Mouse (Mus musculus) ES-E14 (cell line): Measurements from ENCODE around the gene Trim2. TPM values are rescaled to one million over a fixed set of nuclear protein-coding genes. Genes with fewer than 3 reads are reported as not detected.

ENCODE experiments used
- DNase-seq: peaks from one replicate; pipeline ENCODE4 v3.0.0-alpha.2; 2013; ENCODE audit warnings: low read depth, low spot score
- H3K27ac ChIP-seq: 2 replicates; pipeline ENCODE4 v1.5.1; 2012; ENCODE audit warnings: low read depth, mild to moderate bottlenecking, low read length, moderate library complexity, mixed read lengths; ENCODE audit not compliant: poor library complexity, insufficient read depth, severe bottlenecking
- H3K36me3 ChIP-seq: 2 replicates; pipeline ENCODE4 v1.6.1; 2012; ENCODE audit warnings: mild to moderate bottlenecking, low read length, moderate library complexity, mixed read lengths; ENCODE audit not compliant: control insufficient read depth, poor library complexity, insufficient read depth, severe bottlenecking
- H3K4me1 ChIP-seq, 2 experiments: fragments of 150-350 bp in 1 of 2; sonication (generic) in 1 of 2; 2 replicates each; pipeline ENCODE4 v1.6.1; 2012; ENCODE audit warnings: low read length in 2 of 2, mild to moderate bottlenecking in 1 of 2, mixed read lengths in 1 of 2; ENCODE audit not compliant: control insufficient read depth in 2 of 2, insufficient read depth in 2 of 2, poor library complexity in 1 of 2
- H3K4me3 ChIP-seq, 2 experiments: fragments of 150-350 bp in 1 of 2; sonication (generic) in 1 of 2; 2 replicates each; pipeline ENCODE4 v1.5.1; 2012; ENCODE audit warnings: low read length in 2 of 2, low read depth in 1 of 2, mild to moderate bottlenecking in 1 of 2, mixed read lengths in 1 of 2; ENCODE audit not compliant: insufficient read depth in 1 of 2, poor library complexity in 1 of 2, severe bottlenecking in 1 of 2
- H3K9ac ChIP-seq: 2 replicates; pipeline ENCODE4 v1.6.1; 2012; ENCODE audit warnings: low read depth, mild to moderate bottlenecking, low read length, mixed read lengths; ENCODE audit not compliant: poor library complexity, insufficient read depth, severe bottlenecking
- H3K9me3 ChIP-seq: fragments of 150-350 bp; sonication (generic); 2 replicates; pipeline ENCODE4 v1.6.1; 2012; ENCODE audit warnings: low read depth, mild to moderate bottlenecking, low read length; ENCODE audit not compliant: control insufficient read depth, insufficient read depth
- CHD2 ChIP-seq: IDR thresholded peaks from 2 replicates; pipeline ENCODE4 v1.6.1; 2014; ENCODE audit warnings: mild to moderate bottlenecking, low read depth, low read length, inconsistent platforms
- HCFC1 ChIP-seq: IDR thresholded peaks from 2 replicates; pipeline ENCODE4 v1.6.1; 2012; ENCODE audit warnings: low read length, inconsistent platforms, borderline replicate concordance; ENCODE audit not compliant: insufficient read depth
- MAFK ChIP-seq: IDR thresholded peaks from 2 replicates; pipeline ENCODE4 v1.6.1; 2014; ENCODE audit warnings: mild to moderate bottlenecking, low read depth, low read length, inconsistent platforms; ENCODE audit not compliant: insufficient read depth
- ZC3H11A ChIP-seq: IDR thresholded peaks from 2 replicates; pipeline ENCODE4 v1.6.1; 2012; ENCODE audit warnings: low read depth, mild to moderate bottlenecking, inconsistent platforms, low read length, borderline replicate concordance
- ZNF384 ChIP-seq: IDR thresholded peaks from 2 replicates; pipeline ENCODE4 v1.6.1; 2012; ENCODE audit warnings: low read depth, low read length, inconsistent platforms
- in situ Hi-C, 2 experiments: fragments of 600-800 bp; cut with MboI; formaldehyde crosslinking; loops; one replicate each; pipeline ENCODE4 v1.15.1; 2025; ENCODE audit warnings: low sequenced_read_pairs in 2 of 2, inconsistent platforms in 1 of 2; ENCODE audit not compliant: unreplicated experiment in 2 of 2
- total RNA-seq: library from RNA; depleted of rRNA; stranded (reverse); fragments of 300-350 nt; gene quantifications from 2 replicates; pipeline ENCODE4 v1.2.3, GENCODE M21; 2012

Gene Trim2
- total RNA-seq, 1 experiment = 27.3 TPM

DNA sequence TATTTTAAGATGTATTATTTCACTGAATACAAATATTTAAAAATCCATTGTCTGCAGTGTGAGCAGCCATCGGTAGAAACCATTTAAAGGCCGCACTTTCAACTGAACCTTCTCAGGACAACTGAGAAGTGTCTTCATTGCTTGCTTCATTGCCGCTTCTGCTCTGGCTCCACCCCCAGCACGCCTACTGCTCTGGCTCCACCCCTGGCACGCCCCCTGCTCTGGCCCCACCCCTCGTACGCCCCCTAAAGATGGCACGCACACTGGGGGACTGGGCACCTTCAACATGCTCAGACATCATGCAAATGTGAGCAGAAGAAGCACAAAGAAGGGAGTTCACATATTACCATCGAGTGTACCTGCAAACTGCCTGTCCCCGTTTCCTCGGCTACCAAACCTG lies 134.3 kb downstream of the Trim2 start:
- no peaks in the 10 kb centered on the region for H3K9me3 ChIP-seq
- peaks cover 1% of the 10 kb centered on the region; the same call in 1 of the 2 replicates for H3K36me3 ChIP-seq
- H3K27ac ChIP-seq = no peak overlapping the region
- H3K4me1 ChIP-seq = peaks cover 0 to 4% of the 10 kb centered on the region in 2 experiments; a peak in 2 of 4 replicates
- no peak for DNase-seq
- no peak overlapping the region; the same call in 1 of the 2 replicates for H3K9ac ChIP-seq
- TF ChIP-seq CHD2 (no peak), ZC3H11A (no peak), ZNF384 (no peak), HCFC1 (no peak), MAFK (no peak)
- peak overlapping the region; percentile 9 to 46; a peak in 2 of 4 replicates for H3K4me3 ChIP-seq
- in situ Hi-C loops = loop anchor here (5.0 to 10.0 kb wide), 2 partner anchors 130 to 132 kb away; partner anchors contain the start of gene Trim2 (in 1 of the 2)

DNA sequence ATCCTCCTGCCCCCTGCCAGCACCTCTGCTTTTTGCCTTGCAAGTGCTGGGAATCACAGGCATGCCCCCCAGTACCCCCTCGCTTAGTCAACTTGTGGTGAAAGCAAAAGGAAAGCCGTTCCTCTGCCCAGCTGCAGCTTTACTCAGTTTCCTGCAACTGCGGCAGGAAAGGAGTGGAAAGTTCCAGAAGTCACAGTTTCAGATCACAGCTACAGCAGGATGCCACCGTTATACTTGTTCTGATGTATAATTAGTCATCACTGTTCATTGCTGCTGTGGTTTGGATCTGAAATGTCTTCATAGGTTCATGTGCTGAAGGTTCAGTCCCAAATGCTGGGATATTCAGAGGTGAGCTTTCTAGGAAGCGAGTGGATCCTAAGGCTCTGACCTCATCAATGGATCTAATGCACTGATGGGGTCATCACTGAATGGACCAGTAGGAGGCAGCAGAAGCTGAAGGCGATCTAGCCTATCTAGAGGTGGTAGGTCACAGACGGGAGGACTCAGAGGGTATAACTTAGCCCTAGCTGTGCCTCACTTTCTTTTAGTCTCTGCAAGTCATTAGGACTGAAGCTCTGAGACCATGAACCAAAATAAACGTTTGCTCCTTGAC lies 137.2 kb downstream of the Trim2 start:
- peaks cover 7% of the 10 kb centered on the region for H3K36me3 ChIP-seq
- in situ Hi-C loops = loop anchor here (5.0 to 10.0 kb wide), 2 partner anchors 133 to 135 kb away; partner anchors contain the start of gene Trim2 (in 1 of the 2)
- H3K27ac ChIP-seq = no peak overlapping the region
- H3K4me1 ChIP-seq = peaks cover 0 to 2% of the 10 kb centered on the region in 2 experiments; a peak in 2 of 4 replicates
- TF ChIP-seq ZC3H11A = peak; percentile 59
- TF ChIP-seq HCFC1 = no peak
- H3K4me3 ChIP-seq = no peak overlapping the region
- no peaks in the 10 kb centered on the region for H3K9me3 ChIP-seq
- no peak overlapping the region for H3K9ac ChIP-seq
- DNase-seq = no peak

DNA sequence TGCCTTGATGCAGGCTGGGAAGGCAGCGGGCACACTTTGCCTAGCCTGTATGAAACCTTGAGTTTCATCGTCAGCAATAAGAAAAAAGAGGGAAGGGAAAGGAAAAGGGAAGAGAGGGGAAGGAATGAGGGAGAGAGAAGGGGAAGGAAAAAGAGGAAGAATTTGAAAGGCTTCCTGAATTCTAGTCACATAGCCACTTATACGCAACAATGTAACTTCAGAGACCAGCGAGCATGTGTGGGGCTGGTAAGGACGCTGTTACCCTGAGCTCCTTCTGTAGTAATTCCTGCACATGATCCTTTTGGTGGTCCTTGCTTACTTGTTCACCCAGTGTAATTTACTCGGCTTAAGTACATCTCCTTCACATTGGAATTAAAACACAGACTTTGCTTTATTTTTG lies 137.7 kb downstream of the Trim2 start:
- TF ChIP-seq ZNF384 (no peak), MAFK (no peak), HCFC1 (no peak), CHD2 (no peak), ZC3H11A (no peak)
- H3K36me3 ChIP-seq = peaks cover 11% of the 10 kb centered on the region
- no peak overlapping the region for H3K4me3 ChIP-seq
- no peak overlapping the region for H3K27ac ChIP-seq
- H3K9me3 ChIP-seq = no peaks in the 10 kb centered on the region
- H3K4me1 ChIP-seq = peaks cover 0 to 2% of the 10 kb centered on the region in 2 experiments; a peak in 2 of 4 replicates
- in situ Hi-C loops = no loop called here
- H3K9ac ChIP-seq = no peak overlapping the region
- DNase-seq = no peak

DNA sequence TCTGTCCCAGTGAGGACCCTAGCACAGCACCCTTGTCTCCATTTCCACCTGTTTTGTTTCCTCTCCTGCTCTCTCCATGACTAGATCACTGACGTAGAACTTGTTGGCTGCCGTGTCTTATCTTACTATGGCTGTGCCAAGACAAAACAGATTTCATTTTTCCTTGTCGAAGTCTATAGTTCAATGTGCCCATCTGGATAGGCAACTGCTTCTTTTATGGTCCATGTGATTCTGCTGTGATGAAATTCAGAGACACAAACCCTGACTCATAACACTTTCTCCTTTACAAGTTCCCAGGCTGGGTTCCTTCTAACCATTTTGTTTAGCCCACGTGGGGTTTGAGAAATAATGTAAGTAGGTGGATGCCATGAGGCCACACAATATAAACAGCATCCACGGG lies 140.6 kb downstream of the Trim2 start:
- no peak for TF ChIP-seq MAFK
- no peak for TF ChIP-seq ZC3H11A
- no peak for TF ChIP-seq CHD2
- TF ChIP-seq HCFC1 = no peak
- Histone ChIP-seq H3K4me3 (no peak overlapping the region), H3K9me3 (no peaks in the 10 kb centered on the region), H3K27ac (no peak overlapping the region), H3K36me3 (peaks cover 11% of the 10 kb centered on the region), H3K9ac (no peak overlapping the region), H3K4me1 (no peaks in the 10 kb centered on the region)
- in situ Hi-C loops = no loop called here
- no peak for DNase-seq

DNA sequence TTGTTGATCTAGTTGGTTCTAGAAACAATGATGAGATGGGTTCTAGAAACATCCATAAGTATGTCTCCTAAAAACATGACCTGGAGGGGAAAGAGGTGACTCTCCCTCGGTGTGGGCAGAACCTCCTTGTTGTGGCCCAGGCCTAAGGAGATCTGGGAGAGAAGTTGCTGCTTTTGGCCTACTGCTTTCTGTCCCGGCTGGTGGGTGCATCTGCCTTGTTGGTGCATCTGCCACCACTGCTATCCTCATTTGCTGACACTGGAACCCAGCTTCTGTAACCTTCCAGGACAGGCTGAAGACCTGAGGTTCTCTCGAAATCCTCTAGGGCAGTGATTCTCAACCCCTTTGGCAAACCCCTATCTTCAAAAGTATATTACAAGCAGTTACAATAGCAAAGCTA lies 141.3 kb downstream of the Trim2 start:
- Histone ChIP-seq H3K4me1 (no peaks in the 10 kb centered on the region), H3K9me3 (no peaks in the 10 kb centered on the region), H3K4me3 (no peak overlapping the region), H3K9ac (no peak overlapping the region), H3K36me3 (peaks cover 11% of the 10 kb centered on the region), H3K27ac (no peak overlapping the region)
- no peak for DNase-seq
- in situ Hi-C loops = no loop called here
- TF ChIP-seq MAFK (no peak), ZC3H11A (no peak), CHD2 (no peak), HCFC1 (no peak), ZNF384 (no peak)
